Mouse (Mus musculus): ENCODE measurements around the gene Mki67.

DNA sequence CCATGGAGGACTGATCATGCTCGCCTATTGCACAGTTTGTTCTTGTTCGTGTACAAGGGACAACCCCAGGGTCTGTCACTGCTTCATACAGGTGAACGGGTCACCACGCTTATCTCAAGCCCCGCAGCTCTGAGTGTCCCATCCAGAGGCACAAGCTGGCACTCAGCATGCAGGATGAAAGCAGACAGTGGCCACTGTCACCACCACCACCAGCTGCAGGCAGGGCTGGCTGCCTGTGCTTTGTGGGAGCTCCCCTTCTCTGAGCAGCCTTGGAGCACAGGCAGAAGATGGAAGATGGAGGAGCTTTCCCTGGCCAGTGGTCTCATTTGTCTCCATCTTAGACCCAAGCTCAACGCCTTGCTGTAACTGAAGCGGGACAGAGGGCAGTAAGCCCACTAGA lies 31.2 kb downstream of the Mki67 start:
- TF ChIP-seq ZC3H11A (IDR thresholded peaks at IDR 0.05; ENCODE audit: borderline replicate concordance, low read depth, low read length) (no peak), HCFC1 (IDR thresholded peaks at IDR 0.05; ENCODE audit: borderline replicate concordance, insufficient read depth, low read length) (no peak), MAFK (IDR thresholded peaks at IDR 0.05; ENCODE audit: insufficient read depth, low read depth, low read length) (no peak), CHD2 (IDR thresholded peaks at IDR 0.05; ENCODE audit: low read depth, low read length) (no peak), ZNF384 (IDR thresholded peaks at IDR 0.05; ENCODE audit: low read depth, low read length) (no peak)
